Mouse (Mus musculus): ENCODE measurements around the gene Fam241a. TPM values are rescaled to one million over a fixed set of nuclear protein-coding genes. Genes with fewer than 3 reads are reported as not detected.

Gene Fam241a
- polyA plus RNA-seq (2021; fragmentation: Nextera tagmentation), result 1.1 and 1.5 TPM in 2 replicates
- long read RNA-seq, experiment 1, result 0 reads
- long read RNA-seq, experiment 2, partial matches to known transcripts, result 1 of 1 reads
- long read RNA-seq, experiment 2, other reads (novel, unspliced or antisense), result 0 of 1 reads

DNA sequence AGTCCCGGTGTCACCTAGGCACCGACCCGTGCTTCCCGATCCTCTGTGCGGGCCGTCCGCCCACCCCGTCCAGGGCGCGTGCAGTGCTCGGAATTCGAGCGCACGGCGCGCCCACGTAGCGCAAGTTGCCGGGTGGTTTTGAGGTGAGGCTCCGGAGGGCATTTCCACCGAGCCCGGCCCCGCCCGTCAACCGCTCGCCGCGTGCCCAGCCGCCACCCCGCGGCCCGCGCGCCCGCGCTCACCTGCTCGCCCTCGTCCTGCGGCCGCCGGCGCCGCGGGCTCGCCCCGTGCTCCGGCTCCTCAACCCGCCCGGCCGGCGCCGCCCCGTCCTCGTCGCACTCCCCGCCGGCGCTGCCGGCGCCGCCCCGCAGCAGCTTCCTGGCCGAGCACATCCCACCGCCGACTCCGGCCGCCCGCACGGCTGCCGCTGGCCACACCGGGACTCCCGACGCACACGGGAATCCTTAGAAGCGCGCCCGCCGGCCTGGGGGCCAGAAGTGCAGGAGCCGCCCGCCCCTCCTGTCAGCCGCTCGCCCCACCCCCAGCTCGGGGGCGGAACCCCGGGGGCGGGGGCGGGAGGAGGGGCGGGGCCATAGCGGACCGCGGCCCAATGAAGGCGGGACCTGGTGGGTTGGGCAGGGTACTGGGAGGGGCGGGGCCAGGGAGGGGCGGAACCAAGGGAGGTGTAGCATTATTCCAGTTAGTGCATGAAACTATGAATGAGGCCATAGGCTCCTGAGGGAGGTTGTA, at the start of gene Fam241a:
TSS of gene Fam241a (minus strand) at position 533 of the 750 bp plus-strand sequence.

DNA sequence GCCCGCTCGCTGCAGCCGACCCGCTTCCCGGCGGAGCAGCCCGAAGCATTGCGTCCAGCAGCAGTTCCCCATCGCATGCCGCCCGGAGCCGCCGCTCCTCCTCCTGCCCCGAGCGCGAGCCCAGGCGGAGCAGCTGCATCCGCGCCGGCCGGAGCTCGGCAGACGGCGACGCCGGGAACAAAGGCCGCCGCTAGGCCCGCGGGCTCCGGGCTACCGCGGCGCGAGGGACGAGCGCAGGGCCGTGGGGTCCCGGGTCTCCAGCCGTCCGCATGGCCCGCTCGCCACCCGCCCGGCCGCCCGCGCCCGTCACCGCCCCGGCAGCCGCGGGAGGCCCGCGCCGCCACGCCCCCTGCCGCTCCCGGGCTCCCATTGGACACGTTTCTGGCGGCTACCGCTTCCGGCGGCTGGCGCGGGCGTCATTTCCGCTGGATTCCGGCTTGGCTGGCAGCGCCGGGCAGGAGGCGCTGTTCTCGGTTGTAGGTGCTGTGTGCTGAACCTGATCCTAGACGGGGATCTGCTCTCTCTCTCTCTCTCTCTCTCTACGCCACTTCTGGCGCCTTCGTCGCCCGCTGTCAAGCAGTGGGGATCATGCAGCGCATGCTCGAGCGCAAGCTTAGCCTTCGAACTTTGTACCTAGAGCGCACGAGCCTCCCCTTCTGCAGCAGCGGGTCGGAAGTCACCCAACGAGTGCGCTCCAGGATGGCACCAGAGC, 58.8 kb downstream of the Fam241a start, which contains the start of gene Ap1ar:
TSS of gene Ap1ar (minus strand) at position 370 of the 712 bp plus-strand sequence.

Other genes with a start within 250 kb of the Fam241a start
- 0.33 and 0.51 TPM in 2 replicates for gene Alpk1, start 115.8 kb downstream of the Fam241a start, polyA plus RNA-seq (2021; fragmentation: Nextera tagmentation)
- 8.5 and 8.8 TPM in 2 replicates for gene Tifa, start 106.5 kb downstream of the Fam241a start, polyA plus RNA-seq (2021; fragmentation: Nextera tagmentation)
- gene Ap1ar, start 58.8 kb downstream of the Fam241a start, polyA plus RNA-seq (2021; fragmentation: Nextera tagmentation), result 19.5 and 59.0 TPM in 2 replicates

Measured in left cerebral cortex, adult 6 months (tissue).